Mouse (Mus musculus): ENCODE measurements around the gene Gp1ba. TPM values are rescaled to one million over a fixed set of nuclear protein-coding genes. Genes with fewer than 3 reads are reported as not detected.

Gene Gp1ba
- polyA plus RNA-seq (2012; rRNA removed) = 0.05 TPM in 1 of 2 replicates, not detected in the other

GRCm38 (mm10) chr11:70638714-70639278, at the start of gene Gp1ba:
TSS of gene Gp1ba (plus strand) at chr11:70639122.

DNA sequence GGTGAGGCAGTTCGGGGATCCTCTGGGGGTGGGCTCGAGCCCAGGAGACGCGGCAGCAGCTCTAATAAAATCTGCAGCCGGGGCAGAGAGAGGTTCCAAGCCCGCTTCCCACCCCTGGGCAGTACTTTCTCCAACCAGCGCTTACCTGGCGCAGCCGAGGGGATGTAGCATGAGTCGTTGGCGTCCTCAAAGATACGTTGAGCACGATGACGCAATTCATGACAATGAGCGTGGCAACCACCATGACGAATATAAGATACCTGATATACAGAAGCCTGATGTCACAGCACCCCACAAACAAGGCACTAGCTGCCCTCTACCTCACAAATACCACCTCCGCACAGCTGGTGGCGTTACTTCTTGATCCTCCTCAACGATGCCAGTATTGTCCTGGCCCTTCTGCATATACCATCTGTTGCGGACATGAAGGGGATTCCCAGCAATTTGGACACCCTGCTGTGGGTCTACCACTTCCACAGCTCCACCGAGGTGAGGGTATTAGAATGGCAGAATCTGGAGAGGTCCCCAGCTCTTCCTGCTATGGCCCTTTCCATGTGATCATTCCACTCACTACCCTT, 23.3 kb upstream of the Gp1ba start, which contains the start of gene 4930544D05Rik:
Gene 4930544D05Rik (plus strand): TSS at position 333 of the 578 bp plus-strand sequence.

GRCm38 (mm10) chr11:70619101-70619500, 19.8 kb upstream of the Gp1ba start, which contains the start of gene Chrne:
TSS of gene Chrne (minus strand) at chr11:70619216.

GRCm38 (mm10) chr11:70646691-70647650, 8.0 kb downstream of the Gp1ba start, which contains the start of the genes Rnf167 and Slc25a11:
TSS of gene Rnf167 (plus strand) at chr11:70647235.
TSS of gene Slc25a11 (minus strand) at chr11:70647479.

GRCm38 (mm10) chr11:70654198-70654922, 15.4 kb downstream of the Gp1ba start, which contains the start of gene Pfn1:
TSS of gene Pfn1 (minus strand) at chr11:70654644.

GRCm38 (mm10) chr11:70656964-70657363, 18.0 kb downstream of the Gp1ba start, which contains the start of gene Eno3:
TSS of gene Eno3 (plus strand) at chr11:70657202.

GRCm38 (mm10) chr11:70668771-70669505, 30.0 kb downstream of the Gp1ba start, which contains the start of gene Spag7:
TSS of gene Spag7 (minus strand) at chr11:70669416.

DNA sequence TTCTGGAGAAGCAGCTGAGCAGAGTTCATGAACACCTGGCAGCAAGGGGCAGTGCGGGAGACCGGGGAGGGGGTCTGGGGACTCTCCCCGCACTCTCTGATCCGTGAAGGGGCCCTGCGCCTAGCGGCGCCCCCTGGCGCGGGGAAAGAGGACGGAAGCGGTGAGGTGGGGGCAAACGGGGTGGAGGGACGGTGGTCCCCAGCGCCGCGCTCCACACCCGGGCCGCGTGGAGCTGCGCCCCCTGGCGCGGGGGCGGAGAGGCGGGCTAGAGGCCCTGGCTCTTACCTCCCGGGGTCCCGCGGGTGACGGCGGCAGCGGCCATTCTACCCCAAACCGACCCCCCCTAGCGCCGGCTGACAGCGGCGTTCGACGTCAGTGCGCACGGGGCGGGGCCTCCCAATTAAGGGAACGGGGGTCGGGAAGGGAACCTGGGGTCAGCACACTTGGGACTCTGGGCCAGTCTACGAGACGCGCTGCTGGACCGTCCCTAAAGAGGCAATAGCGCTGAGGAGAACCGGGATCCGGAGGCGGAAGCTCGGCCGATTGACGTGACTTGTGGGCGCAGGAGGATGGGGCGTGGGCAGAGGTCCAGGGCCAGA, 48.8 kb downstream of the Gp1ba start, which contains the start of gene Camta2:
Gene Camta2 (minus strand): TSS at position 505 of the 599 bp plus-strand sequence.

Other genes starting within 250 kb of the Gp1ba start
- gene Pelp1, start 229.1 kb upstream of the Gp1ba start, polyA plus RNA-seq (2012; rRNA removed) = 22.4 and 26.1 TPM in 2 replicates
- 64.3 and 77.9 TPM in 2 replicates for gene Arrb2, start 206.5 kb upstream of the Gp1ba start, polyA plus RNA-seq (2012; rRNA removed)
- gene Med11, start 187.2 kb upstream of the Gp1ba start, polyA plus RNA-seq (2012; rRNA removed) = 29.5 and 33.2 TPM in 2 replicates
- gene Zmynd15, start 179.7 kb upstream of the Gp1ba start, polyA plus RNA-seq (2012; rRNA removed) = 1.4 and 1.6 TPM in 2 replicates
- gene Cxcl16, start 179.1 kb upstream of the Gp1ba start, polyA plus RNA-seq (2012; rRNA removed) = 2.1 and 4.0 TPM in 2 replicates
- 5.3 and 6.0 TPM in 2 replicates for gene Tm4sf5, start 133.9 kb upstream of the Gp1ba start, polyA plus RNA-seq (2012; rRNA removed)
- 0.17 TPM in 1 of 2 replicates, not detected in the other for gene Vmo1, start 124.5 kb upstream of the Gp1ba start, polyA plus RNA-seq (2012; rRNA removed)
- gene Gltpd2, start 119.9 kb upstream of the Gp1ba start, polyA plus RNA-seq (2012; rRNA removed) = not detected in 2 replicates
- 411 and 440 TPM in 2 replicates for gene Psmb6, start 113.8 kb upstream of the Gp1ba start, polyA plus RNA-seq (2012; rRNA removed)
- not detected in 2 replicates for gene Gm40193, start 106.2 kb upstream of the Gp1ba start, polyA plus RNA-seq (2012; rRNA removed)
- gene Pld2, start 99.1 kb upstream of the Gp1ba start, polyA plus RNA-seq (2012; rRNA removed) = 30.0 and 37.4 TPM in 2 replicates
- 97.3 and 104 TPM in 2 replicates for gene Mink1, start 76.2 kb upstream of the Gp1ba start, polyA plus RNA-seq (2012; rRNA removed)
- gene 4930544D05Rik, start 23.3 kb upstream of the Gp1ba start, polyA plus RNA-seq (2012; rRNA removed) = 0.12 TPM in 1 of 2 replicates, not detected in the other
- 0.13 and 0.53 TPM in 2 replicates for gene Chrne, start 19.9 kb upstream of the Gp1ba start, polyA plus RNA-seq (2012; rRNA removed)
- 96.5 and 96.7 TPM in 2 replicates for gene Rnf167, start 8.1 kb downstream of the Gp1ba start, polyA plus RNA-seq (2012; rRNA removed)
- gene Slc25a11, start 8.4 kb downstream of the Gp1ba start, polyA plus RNA-seq (2012; rRNA removed) = 113 and 117 TPM in 2 replicates
- 321 and 340 TPM in 2 replicates for gene Pfn1, start 15.5 kb downstream of the Gp1ba start, polyA plus RNA-seq (2012; rRNA removed)
- gene Eno3, start 18.1 kb downstream of the Gp1ba start, polyA plus RNA-seq (2012; rRNA removed) = 17.5 and 44.8 TPM in 2 replicates
- 70.3 and 73.0 TPM in 2 replicates for gene Spag7, start 30.3 kb downstream of the Gp1ba start, polyA plus RNA-seq (2012; rRNA removed)
- gene Camta2, start 49.0 kb downstream of the Gp1ba start, polyA plus RNA-seq (2012; rRNA removed) = 20.3 and 22.8 TPM in 2 replicates
- gene Inca1, start 61.0 kb downstream of the Gp1ba start, polyA plus RNA-seq (2012; rRNA removed) = 0.49 and 0.56 TPM in 2 replicates
- gene Kif1c, start 61.4 kb downstream of the Gp1ba start, polyA plus RNA-seq (2012; rRNA removed) = 16.3 and 18.0 TPM in 2 replicates
- gene Zfp3, start 125.1 kb downstream of the Gp1ba start, polyA plus RNA-seq (2012; rRNA removed) = 9.1 TPM in 2 replicates
- gene Scimp, start 173.5 kb downstream of the Gp1ba start, polyA plus RNA-seq (2012; rRNA removed) = 0.07 TPM in 1 of 2 replicates, not detected in the other
- gene Rabep1, start 205.7 kb downstream of the Gp1ba start, polyA plus RNA-seq (2012; rRNA removed) = 35.8 and 38.5 TPM in 2 replicates